Mouse (Mus musculus): ENCODE measurements around the gene Gli3.

- TF ChIP-seq CTCF (IDR thresholded peaks at IDR 0.05; ENCODE audit: control insufficient read depth, insufficient read depth, insufficient read length) (no peak), MAX (IDR thresholded peaks at IDR 0.05) (no peak), USF1 (IDR thresholded peaks at IDR 0.05; ENCODE audit: low read depth) (no peak), FOSL1 (IDR thresholded peaks at IDR 0.05; ENCODE audit: insufficient read depth, low read length, poor library complexity, severe bottlenecking) (no peak), MYOD1 (IDR thresholded peaks at IDR 0.05; ENCODE audit: control insufficient read depth, insufficient read length, low read depth) (no peak)
Observed at GRCm38 (mm10) chr13:15722766-15723379, 259.8 kb downstream of the Gli3 start.
